Mouse (Mus musculus): Measurements from ENCODE around the gene Taok1.

The Taok1 gene

DNA sequence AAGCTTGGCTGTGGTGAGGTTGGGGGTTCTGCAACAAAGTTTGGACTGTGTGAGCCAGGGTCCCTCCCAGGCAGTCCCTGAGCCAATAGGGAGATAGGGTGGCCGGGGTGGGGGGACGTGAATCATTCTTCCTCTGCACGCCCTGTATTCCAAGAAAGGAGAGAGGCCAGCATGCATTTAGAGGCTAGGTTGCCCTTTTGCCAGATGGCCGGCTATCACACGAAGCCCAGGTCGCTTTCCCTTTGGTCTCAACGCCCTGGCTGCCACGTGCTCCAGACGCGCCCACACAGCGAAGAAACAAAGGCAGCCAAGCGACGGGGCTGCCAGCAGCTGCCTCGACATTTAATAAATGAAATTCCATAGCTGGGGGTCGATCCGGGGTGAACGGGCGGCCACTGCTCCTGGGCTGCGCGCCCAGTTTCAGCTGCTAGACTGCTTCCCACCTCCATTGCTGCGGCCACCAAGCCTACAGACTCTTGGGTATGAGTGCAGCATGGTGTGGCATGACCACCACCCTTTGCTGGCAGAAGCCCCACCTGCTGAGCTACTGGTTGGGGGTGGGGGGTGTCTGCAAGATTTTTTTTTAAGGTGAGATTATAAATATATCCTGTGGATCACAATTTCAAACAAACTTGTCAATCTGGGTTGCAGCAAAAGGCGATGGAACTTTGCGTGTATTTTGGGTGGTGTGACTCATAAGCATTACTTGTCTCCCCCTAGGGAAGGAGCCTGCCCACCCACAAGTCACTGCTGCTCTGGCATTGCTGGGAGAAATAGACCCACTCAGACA lies 115.9 kb downstream of the Taok1 start:
- DNase-seq, result peak; percentile 83

DNA sequence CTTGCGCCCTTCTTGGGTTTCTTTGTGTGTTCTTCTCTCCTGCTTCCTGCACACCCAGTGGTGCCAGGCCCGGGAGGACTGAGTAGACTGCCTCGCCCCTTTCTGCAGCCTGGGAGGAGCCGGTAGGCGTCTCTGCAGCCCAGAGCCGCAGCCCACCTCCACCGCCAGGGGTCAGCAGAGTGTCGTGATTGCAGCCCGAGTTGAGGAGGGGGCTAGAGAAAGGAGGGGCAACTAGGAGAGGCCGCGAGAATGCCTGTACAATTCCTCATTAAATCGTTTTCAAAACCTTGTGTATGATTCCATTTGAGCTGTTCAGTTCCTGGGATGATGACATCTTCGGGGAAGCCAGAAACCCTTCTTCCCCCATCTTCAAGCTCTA lies 116.5 kb downstream of the Taok1 start:
- DNase-seq, result peak; percentile 88

DNA sequence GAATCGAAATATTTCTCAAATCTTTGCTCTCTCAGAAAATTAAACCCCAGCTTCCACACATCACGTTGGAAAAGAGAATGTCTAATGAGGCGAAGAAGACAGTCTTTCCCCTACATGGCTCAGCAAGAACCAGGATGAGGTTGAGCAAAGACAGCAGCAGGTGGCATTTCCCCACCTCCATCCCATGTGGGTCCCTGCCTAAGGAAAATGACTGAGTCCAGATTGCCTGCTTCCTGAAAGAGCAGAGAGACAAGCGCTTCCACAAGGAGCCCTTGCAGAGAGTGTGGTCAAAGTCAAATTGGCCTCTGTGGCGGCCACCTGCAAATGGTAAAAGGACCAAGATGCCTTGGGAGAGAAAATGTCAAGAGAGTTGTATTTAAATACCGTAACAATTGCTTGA lies 117.2 kb downstream of the Taok1 start:
- peak; percentile 56 for DNase-seq

DNA sequence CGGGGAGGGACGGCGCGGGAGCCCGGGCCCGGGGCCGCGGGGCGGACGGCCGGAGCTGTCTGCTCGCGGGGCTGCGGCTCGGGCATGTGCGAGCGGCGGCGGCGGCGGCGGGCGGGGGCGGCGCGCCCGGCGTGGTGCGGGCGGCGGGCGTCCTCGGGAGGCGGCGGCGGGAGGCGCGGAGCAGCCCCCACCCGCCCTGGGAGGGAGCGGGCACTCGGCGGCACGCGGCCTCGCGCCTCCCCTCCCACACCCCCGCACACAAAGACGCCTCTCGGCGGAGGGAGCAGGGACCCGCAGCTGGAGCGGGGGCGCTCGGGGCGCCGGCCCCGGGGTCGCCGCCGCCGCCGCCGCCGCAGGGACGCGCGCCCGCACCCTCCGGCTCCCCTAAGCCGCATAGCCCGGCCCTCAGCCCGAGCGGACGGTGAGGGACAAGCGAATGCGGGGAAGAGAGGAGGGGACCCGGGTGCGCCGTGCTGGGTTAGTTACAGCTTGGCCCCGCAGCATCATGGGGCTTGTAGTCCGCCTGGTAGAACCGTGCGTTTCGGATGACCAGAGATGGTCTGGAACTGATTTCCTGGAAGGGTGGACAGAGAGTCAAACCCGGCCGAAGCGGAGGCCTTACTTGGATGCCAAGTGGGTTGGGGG lies 117.9 kb downstream of the Taok1 start, which contains the start of gene Ankrd13b:
TSS of gene Ankrd13b (minus strand) at position 88 of the 645 bp plus-strand sequence.
- peak; percentile 90 for DNase-seq

DNA sequence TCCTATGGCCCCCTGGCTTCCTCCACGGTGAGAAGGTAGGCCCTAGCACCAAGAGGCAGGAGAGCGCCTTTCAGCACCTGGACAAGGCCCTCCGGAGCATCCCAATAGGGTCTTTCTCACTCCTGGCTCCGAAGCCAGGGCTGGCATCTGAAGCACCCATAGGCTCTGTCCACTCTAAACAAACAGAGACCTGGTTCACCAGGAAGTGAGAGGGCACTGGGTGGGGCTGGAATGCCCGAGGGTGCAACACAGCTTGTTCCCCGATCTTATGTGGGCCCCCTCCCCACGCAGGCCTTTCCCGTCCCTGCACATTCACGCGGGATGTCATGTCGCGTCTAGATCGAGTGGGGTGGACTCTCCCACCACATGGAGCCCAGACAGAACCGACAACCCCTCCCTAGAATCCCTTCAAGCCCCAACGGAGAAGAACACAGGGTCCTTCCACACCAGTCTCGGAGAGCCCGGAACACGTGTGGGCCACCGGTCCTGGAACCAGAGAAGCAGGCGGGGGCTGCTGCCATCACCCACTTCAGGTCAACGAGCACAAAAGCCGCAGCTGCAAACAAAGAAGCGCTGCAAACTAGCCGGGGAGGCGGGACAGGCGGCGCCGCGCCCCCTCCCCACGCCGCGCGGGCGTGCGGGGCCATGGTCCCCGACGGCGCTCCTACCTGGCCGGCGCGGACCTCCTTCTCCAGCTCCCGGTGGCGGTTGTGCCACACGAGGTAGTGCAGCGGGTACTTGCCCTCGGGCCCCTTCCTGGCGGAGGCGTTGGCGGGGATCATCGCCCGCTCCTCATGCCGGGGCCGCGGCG lies 118.6 kb downstream of the Taok1 start:
- peak; percentile 73 for DNase-seq

DNA sequence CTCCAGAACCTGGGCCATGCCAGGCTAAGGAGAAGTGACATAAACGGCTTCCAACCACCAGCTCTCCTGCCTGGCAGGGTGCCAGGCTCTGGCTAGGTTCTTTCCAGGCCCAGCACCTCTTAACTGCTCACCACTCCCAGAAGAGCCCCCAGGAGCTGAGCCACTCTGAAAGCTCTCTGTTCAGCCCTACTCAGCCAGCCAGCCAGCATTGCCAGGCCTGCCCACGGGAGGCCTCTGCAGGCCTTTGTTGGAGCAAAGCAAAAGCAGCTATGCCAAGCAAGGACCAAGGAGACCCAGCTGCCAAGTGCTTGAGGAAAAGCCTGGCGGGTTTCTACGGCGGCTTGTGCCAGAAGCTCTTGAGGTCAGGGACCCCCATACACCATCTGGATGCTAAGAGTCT lies 120.8 kb downstream of the Taok1 start:
- DNase-seq, result peak; percentile 80

DNA sequence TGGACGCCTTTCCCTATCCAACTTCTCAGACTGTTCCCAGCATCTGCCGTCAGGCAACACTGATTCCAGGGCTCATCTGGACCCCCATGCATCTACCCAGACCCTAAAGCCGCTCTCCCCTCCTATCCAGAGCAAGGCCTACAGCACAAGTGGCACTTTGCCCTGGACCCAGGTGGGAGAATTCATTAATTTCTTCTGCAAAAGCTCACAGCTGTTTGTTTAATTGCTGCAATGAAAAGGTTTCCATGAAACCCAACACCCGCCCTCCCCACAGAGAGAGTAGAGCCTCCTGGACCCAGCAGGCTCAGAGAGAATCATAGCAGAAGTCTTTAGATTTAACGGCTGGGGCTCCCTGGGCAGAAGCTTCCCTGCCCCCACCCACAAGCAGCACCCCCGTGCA lies 122.4 kb downstream of the Taok1 start:
- DNase-seq, result no peak

DNA sequence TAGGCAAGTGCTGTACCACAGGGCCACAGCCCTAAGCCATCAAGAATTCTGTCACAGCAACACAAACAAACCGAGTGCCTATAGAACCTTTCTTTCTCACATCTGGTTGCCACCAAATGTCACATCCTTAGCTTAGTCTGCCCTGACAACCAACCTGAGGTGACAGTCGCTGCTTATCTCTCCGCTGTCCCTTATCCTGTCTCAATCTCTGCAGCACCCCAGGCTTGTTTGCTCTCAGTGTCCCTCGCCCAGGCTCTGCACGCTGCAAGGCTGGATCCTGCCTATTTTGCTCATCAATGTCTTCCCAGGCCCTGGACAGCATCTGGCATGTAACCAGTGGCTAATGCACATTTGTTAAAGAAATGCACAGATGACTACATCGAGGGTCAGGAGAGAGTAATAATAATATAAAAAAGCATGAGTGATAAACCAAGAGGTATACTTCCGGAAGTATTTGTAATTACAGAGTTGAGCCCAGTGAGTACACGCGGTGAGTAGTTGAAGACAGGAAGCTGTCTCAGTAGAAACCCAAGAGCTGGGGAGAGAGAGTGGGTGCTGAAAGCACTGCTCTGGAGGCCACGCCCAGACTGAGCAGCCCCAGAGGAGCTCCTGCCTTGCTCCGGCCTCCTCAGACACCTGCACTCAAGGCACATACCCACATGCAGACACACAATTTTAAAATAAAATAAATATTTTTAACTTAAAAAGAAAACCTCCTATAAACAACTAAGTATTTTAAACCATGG lies 123.9 kb downstream of the Taok1 start:
- peak; percentile 10 for DNase-seq

DNA sequence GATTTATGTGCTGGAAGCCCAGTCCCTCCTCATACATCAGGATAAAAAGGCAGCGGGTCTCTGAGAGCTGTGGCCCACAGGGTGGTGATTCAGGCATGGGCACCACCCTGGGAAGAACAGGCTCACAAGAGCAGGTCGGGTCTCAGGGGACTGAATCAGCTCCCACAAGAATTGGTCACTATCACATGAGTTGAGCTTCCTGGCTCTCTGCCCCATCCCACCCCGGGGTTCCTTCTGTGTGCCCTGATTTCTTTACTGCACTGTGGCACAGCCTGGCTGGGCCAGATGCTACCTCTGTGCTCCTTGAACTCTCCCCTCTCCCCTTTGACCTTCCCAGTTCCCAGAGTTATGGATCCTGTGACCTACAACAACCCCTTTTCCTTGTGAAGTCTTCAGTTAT lies 124.6 kb downstream of the Taok1 start:
- peak; percentile 53 for DNase-seq

Data from cerebellum, adult 9-11 months (tissue).